Mouse (Mus musculus): ENCODE data around the gene Ier5. TPM values are rescaled to one million over a fixed set of nuclear protein-coding genes. Genes with fewer than 3 reads are reported as not detected.
A peak's percentile ranks its signal among the peaks of the same experiment; 100 is the strongest.

Ier5 gene
- total RNA-seq, 4 experiments from 2014 or later = 43.5 to 50.4 (median 47.5) TPM

DNA sequence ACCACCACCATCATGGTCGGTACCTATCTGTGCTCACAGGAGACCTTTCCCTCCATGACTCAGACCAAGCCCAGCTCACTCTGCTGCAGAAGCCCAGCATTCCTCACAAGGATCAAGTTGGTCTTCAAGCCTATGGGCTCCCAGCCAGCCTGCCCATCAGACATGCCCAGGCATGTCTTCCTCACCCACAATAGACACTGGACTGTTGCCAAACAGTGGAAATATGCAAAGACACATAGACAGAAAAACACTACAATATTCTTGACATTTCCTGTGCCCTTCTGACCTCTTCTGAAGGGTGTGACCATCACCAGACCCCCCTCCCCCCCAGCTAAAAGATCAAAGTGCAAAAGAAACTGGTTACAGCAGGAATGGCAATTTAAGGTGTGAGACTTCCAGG, 43.3 kb downstream of the Ier5 start:
- DNase-seq (ENCODE audit: low spot score in 2 of 2) = no peak

DNA sequence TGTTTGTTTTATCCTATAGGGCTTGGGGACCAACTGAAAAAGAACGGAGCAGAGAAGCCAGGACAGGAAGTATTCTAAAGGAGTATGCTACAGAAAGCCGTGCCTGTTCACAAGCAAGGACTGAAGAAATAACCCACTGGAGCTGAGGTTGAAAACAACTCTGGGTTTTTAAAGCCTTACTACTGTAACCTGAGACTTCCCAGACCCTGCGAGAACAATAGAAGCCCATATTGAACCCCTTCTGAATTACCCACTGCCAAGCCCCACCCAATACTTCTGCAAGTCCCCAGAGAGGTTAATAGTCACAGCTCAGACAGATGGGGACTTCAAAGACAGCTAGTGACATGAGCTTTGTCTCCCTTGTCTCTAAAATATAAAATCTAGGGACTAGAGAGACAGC, 44.4 kb downstream of the Ier5 start:
- DNase-seq (ENCODE audit: low spot score in 2 of 2) = no peak

DNA sequence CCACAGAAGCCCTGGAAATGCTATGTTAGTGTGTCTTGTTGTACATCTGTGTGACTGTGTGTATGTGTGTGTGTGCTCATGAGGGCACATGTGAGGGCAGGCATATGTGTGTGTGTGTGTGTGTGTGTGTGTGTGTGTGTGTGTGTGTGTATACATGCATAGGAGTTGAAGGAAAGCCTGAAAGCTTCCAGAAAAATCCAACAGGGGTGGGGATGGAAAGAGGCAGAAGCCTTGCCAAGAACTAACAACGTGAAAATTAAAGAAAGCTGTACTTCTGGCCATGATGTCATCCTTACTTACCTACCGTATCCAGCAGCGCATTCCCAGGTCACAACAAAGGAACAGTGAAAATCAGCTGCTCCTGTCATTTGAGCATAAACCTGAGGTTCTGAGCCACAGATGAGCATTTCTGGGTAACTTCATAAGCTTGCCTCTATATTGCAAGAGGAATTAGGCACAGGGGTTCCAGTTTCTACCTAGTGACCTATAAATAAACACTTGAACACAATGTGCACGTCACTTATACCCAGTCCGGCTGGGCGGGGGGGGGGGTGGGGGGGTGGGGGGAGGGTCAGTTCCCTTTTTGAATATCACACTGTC, 45.0 kb downstream of the Ier5 start:
- no peak for DNase-seq (ENCODE audit: low spot score in 2 of 2)

DNA sequence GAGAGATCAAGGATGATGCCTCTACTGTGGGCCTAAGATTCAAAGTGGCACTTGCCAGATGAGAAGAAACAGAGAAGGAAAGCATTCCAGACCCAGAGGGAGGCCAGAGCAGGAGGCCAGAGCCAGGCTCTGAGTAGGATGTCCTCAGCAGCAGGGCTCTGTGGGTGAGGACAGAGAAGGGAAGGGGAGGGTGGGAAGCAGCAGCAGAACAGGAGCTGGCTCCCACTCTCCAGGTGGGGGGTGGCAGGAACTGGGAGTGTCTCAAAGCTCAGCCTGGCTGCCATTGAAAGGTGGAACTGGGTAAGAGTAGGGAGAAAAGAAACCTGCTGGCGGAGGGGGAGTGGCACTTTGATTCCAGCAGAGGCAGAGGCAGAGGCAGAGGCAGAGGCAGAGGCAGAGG, 46.1 kb downstream of the Ier5 start:
- DNase-seq (ENCODE audit: low spot score in 2 of 2) = no peak

DNA sequence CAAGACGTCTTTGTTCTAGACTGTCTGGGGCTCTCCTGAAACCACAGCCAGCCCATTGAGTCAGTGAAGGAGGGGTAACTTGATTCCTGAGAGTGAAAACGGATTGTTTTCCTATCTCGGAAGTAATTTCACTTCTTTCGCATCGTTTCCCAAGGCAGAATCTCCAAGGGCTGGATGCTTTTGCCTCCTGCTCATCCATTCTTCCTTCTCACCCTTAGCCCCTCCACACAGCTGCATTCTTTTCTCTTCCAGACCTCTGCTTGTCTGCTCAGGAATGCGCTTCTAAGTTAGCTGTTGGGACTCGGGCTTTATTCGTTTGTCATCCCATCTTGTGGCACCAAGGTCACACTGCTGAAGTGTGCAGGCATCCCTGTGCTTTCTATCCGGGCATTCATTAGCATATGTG, 46.7 kb downstream of the Ier5 start:
- DNase-seq (ENCODE audit: low spot score in 2 of 2) = no peak

DNA sequence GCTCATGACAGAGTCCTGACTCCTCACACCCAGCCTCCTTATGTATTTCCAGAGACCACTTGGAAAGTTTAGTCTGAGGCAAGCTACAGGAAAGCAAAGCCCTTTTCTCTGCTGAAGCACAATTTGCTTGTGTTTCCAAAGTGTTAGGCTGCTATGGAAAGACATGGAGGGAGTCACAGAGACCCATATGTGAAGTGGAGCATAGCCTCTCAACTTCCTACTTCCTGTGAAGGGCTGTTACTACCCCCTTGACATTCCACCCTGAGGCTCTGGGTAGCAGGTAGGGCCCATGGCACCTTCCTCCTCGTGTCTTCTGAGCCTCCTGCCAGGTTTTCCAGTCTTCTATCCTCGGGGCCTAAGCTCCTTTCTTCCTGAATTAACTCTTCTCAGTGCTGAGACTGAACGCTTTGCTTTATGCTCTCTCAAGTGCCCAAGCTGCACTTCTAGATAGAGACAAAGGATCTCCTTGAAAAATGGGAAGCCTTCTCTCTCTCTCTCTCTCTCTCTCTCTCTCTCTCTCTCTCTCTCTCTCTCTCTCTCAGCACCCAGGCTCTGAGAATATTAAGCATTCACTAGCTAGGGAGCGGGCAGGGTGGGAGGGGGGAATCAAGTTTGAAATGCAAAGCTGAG, 47.2 kb downstream of the Ier5 start:
- no peak for DNase-seq (ENCODE audit: low spot score in 2 of 2)

DNA sequence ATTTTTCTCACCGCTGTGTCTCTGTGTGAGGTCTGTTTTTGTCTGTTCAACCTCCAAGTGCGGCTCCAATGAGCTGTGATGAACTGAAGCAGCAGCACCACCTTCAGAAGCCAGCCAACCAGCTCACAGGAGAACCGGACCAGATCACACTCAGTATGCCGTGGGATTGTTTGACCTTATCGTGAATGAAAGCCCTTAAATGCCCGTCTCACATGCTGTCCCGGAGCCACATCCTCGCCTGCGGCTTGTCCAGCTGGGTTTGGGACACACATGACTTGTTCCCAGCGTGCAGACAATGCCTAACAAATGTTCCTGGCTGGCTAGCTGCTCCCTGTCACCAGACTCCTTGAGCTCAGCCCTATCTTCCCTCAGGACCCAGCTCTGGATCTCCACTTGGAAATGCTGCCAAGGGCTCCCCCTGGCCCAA, 47.7 kb downstream of the Ier5 start:
- peak; percentile 37 to 64 for DNase-seq (ENCODE audit: low spot score in 2 of 2)

DNA sequence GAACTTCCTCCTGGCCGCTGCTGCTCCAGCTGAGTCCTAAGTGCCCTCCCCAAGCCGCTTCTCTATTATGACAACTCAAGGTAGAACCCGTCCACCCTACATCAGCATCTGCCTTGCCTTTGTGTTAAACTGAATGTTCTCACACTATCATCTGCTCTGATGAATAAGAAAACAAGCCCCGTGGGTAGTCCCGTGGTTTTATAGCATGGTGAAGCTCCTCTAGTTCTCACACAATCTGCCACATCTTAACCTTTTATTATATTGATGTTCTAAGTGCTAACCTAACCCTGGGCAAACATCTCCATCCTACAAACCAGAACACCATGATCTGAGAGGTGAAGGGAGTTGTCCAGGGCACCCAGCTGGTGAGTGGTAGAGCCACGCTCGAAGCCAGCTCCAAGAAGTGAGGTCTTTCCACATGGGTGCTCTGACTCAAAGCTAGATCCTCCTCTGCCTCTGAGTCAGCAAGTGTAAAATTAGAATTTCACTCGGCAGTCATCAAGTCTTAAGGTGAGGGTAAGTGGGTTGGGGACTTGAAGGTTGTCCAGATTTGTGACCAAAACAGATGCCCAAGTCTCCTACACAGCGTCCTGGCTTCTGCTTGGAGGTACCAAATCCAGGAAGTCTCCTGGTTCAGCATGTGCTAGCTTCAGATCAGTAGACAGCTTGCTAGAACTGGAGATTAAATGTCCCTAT, 48.4 kb downstream of the Ier5 start:
- DNase-seq (ENCODE audit: low spot score in 2 of 2) = peak; percentile 36 to 86

DNA sequence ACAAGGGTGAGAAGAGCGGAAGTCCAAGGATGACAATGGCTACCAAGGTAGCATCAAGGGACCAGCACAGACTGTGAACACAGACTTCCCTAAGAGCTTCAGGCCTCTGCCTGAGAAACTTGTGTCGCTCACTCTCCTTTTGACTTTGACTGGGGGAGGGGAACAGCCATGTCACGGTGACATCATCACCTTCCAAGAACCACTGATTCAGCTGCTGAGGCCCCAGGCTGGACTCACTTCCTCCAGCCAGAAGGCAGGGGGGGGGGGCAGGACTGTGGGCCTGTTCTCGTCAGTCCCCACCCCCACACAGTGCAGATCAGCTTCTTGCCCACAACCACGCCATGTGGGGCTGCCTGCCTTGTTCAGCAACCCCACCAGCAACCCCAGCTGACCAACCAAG, 49.3 kb downstream of the Ier5 start:
- peak in 1 of 2 experiments; percentile 58 for DNase-seq (ENCODE audit: low spot score in 2 of 2)

DNA sequence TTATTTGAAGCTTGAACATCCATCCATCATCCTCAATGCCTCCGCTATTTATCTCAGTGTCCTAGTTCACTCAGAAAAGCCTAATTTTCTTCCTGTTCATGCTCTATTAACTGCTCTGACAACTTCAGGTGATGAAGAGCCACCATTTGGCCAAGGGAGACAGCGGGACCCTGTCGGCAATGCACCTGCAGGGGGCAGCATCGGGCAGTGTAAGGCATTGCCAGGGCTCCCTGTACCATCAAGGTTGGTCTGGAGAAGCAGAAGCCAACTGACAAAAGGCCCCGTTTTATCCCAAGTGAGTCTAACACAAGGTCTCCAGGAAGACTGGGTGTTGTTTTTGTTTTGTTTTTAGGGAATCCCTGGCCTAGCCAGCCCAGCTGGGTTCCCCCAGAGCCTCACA, 50.5 kb downstream of the Ier5 start:
- peak; percentile 76 to 94 for DNase-seq (ENCODE audit: low spot score in 2 of 2)

Other genes starting within 250 kb of the Ier5 start
- gene Cacna1e, start 215.1 kb downstream of the Ier5 start, total RNA-seq (2022) = 100 to 1,000 TPM; 127 to 161 (median 141) TPM
- gene Mr1, start 47.2 kb upstream of the Ier5 start, total RNA-seq (2022) = 1 to 10 TPM; 4.2 to 5.1 (median 4.7) TPM
- 100 to 1,000 TPM; 117 to 129 (median 119) TPM for gene Stx6, start 59.1 kb upstream of the Ier5 start, total RNA-seq (2022)
- 10 to 100 TPM in 3 of 4 experiments, 1 to 10 TPM in 1; 8.7 to 18.3 (median 14.4) TPM for gene BC034090, start 144.8 kb upstream of the Ier5 start, total RNA-seq (2022)